Mouse (Mus musculus) CH12.LX (cell line): ENCODE measurements at regions not wholly inside any gene's neighbourhood (a gene's known extent, or its start where the extent isn't known, plus 50 kb on each side); places are given as distances from the start of the nearest gene placed in this dataset.
A peak's percentile ranks its signal among the peaks of the same experiment; 100 is the strongest.

Experiments
- BHLHE40 ChIP-seq: IDR thresholded peaks from 2 replicates; pipeline ENCODE4 v1.6.1; 2011; ENCODE audit warnings: mild to moderate bottlenecking, low read depth, low read length, improper control_type of control experiment
- CHD1 ChIP-seq: IDR thresholded peaks from 2 replicates; pipeline ENCODE4 v1.6.1; 2012; ENCODE audit warnings: low read depth, low read length, improper control_type of control experiment, inconsistent platforms
- CHD2 ChIP-seq: IDR thresholded peaks from 2 replicates; pipeline ENCODE4 v1.6.1; 2011; ENCODE audit warnings: low read length, improper control_type of control experiment
- CTCF ChIP-seq, 2 experiments: IDR thresholded peaks in 1 of 2; conservative IDR thresholded peaks in 1 of 2; 2 replicates each; pipeline ENCODE4 v1.5.1; 2011 to 2012; ENCODE audit warnings: low read depth in 2 of 2, low read length in 2 of 2, improper control_type of control experiment in 1 of 2, inconsistent platforms in 1 of 2, mild to moderate bottlenecking in 1 of 2, moderate library complexity in 1 of 2
- EP300 ChIP-seq: IDR thresholded peaks from 2 replicates; pipeline ENCODE4 v1.6.1; 2011; ENCODE audit warnings: low read length, improper control_type of control experiment
- KAT2A ChIP-seq: IDR thresholded peaks from 2 replicates; pipeline ENCODE4 v1.6.1; 2012; ENCODE audit warnings: low read length, improper control_type of control experiment, inconsistent platforms; ENCODE audit not compliant: insufficient replicate concordance
- MAX ChIP-seq: IDR thresholded peaks from 2 replicates; pipeline ENCODE4 v1.6.1; 2011; ENCODE audit warnings: low read length, improper control_type of control experiment
- POLR2A ChIP-seq: IDR thresholded peaks from 2 replicates; pipeline ENCODE4 v1.6.1; 2011; ENCODE audit warnings: low read depth, mild to moderate bottlenecking, improper control_type of control experiment, low read length
- TBP ChIP-seq: conservative IDR thresholded peaks from 2 replicates; pipeline ENCODE4 v1.6.1; 2011; ENCODE audit warnings: low read depth, low read length, improper control_type of control experiment

DNA sequence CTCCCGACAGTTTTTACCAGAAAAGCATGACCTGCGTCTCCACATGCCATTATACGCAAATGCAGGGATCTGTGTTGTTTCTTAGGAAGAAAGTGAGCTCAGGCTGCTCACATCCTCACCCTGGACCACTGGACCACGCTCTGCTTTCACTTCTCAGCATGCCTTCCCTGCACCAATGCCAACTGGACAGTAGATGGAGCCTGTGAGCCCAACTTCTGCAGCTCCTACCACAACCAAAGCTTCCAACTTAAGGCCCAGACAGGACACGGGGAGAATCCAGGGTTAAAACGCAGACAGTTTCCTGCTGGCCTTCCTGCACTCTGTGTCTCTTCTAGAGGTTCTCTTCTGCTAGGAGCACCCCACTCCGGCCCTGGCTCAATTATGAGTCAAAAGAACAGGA lies 90.3 kb downstream of the Kcnh2 start:
- TF ChIP-seq CHD2 = no peak
- TF ChIP-seq TBP = no peak
- TF ChIP-seq CTCF (conservative IDR thresholded peaks at IDR 0.05 in 1 of 2, IDR thresholded peaks at IDR 0.05 in 1 of 2; ENCODE audit: low read depth in 2 of 2, low read length in 2 of 2) = peak; percentile 60 to 82
- no peak for TF ChIP-seq CHD1
- TF ChIP-seq KAT2A = no peak
- no peak for TF ChIP-seq POLR2A
- no peak for TF ChIP-seq MAX
- no peak for TF ChIP-seq BHLHE40
- TF ChIP-seq EP300 = no peak
